In the genomic region with DNA sequence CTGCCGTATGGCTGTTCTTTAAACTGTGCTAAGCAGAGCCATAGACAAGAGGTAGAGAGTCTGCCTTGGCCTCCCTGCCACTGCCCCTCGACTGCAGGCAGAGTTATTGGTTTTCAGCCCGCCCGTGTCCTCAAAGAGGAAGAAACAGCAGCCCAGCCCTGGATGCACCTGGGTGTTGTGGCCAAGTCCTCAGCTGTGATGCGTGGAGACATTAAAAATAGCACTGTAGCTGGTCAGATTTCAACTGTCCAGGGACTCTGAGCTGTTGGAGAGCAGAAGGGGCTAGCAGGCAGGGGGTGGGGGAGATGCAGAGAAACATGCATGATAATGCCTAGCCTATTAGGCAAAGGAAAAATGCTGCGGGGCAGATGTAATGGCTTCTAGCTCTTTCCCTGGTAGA, we compare ENCODE assay signal across 13 mouse cellular contexts.
DNase-seq lines count a peak whose midpoint lies in the region; ATAC-seq lines count a peak whose summit lies in the region.
"Had no signal": no experiment of that assay in that cellular context is flagged by ENCODE, and none has a peak within 500 bp of the region (broad histone marks: within the 10 kb centered on the region; RNA-seq: fewer than 3 reads in every experiment).

No protein-coding gene starts in this region.

- H3K4me3 ChIP-seq in midbrain, embryonic 14.5 days (replicated peaks; ENCODE audit: low read depth, low read length), result no peak overlapping the region
- no peak overlapping the region for H3K4me3 ChIP-seq in midbrain, embryonic 15.5 days
- no peak overlapping the region for H3K4me3 ChIP-seq in limb, embryonic 10.5 days
- H3K4me3 ChIP-seq: stomach, embryonic 15.5 days had no signal

- H3K4me2 ChIP-seq in midbrain, embryonic 14.5 days (ENCODE audit: low read length), result no peak overlapping the region
- H3K4me2 ChIP-seq in midbrain, embryonic 15.5 days, result no peak overlapping the region
- H3K4me2 ChIP-seq: stomach, embryonic 15.5 days had no signal

- peak overlapping the region; percentile 45; the same call in 1 of the 2 replicates for H3K27ac ChIP-seq in midbrain, embryonic 14.5 days (replicated peaks; ENCODE audit: low read depth, low read length)
- H3K27ac ChIP-seq in midbrain, embryonic 15.5 days, result no peak overlapping the region
- H3K27ac ChIP-seq in limb, embryonic 10.5 days, result peak overlapping the region; percentile 64
- H3K27ac ChIP-seq: stomach, embryonic 15.5 days had no signal

- WGBS in midbrain, embryonic 14.5 days, result 58% methylated on average over 6 of the region's 6 CpGs
- WGBS in midbrain, embryonic 15.5 days, result 51% methylated on average over 6 of the region's 6 CpGs
- WGBS in limb, embryonic 10.5 days, result 74% methylated on average over 6 of the region's 6 CpGs

- no peak overlapping the region for H3K9ac ChIP-seq in midbrain, embryonic 14.5 days (replicated peaks; ENCODE audit: low read length)
- no peak overlapping the region for H3K9ac ChIP-seq in midbrain, embryonic 15.5 days
- H3K9ac ChIP-seq: forebrain, postnatal 0 days; stomach, embryonic 15.5 days had no signal

- ATAC-seq in midbrain, embryonic 14.5 days (ENCODE audit: low FRiP score, low TSS enrichment), result no peak
- ATAC-seq in midbrain, embryonic 15.5 days (replicated peaks), result no peak
- ATAC-seq: forebrain, postnatal 0 days; intestine, postnatal 0 days had no signal

- H3K27me3 ChIP-seq in midbrain, embryonic 14.5 days (ENCODE audit: control insufficient read depth, insufficient read depth, low read length), result no peaks in the 10 kb centered on the region
- no peaks in the 10 kb centered on the region for H3K27me3 ChIP-seq in midbrain, embryonic 15.5 days (replicated peaks)
- H3K27me3 ChIP-seq in limb, embryonic 10.5 days (ENCODE audit: low read depth, poor library complexity, severe bottlenecking), result no peaks in the 10 kb centered on the region
- H3K27me3 ChIP-seq: stomach, embryonic 15.5 days had no signal

- H3K4me1 ChIP-seq in midbrain, embryonic 14.5 days (ENCODE audit: control insufficient read depth, insufficient read depth, low read length), result peaks cover 3% of the 10 kb centered on the region; the same call in 1 of the 2 replicates
- H3K4me1 ChIP-seq in midbrain, embryonic 15.5 days, result peaks cover 4% of the 10 kb centered on the region; the same call in 1 of the 2 replicates
- peaks cover 19% of the 10 kb centered on the region for H3K4me1 ChIP-seq in limb, embryonic 10.5 days
- H3K4me1 ChIP-seq: stomach, embryonic 15.5 days had no signal

- H3K36me3 ChIP-seq in midbrain, embryonic 14.5 days (ENCODE audit: control insufficient read depth, insufficient read depth, low read length), result no peaks in the 10 kb centered on the region
- no peaks in the 10 kb centered on the region for H3K36me3 ChIP-seq in midbrain, embryonic 15.5 days (replicated peaks)
- no peaks in the 10 kb centered on the region for H3K36me3 ChIP-seq in limb, embryonic 10.5 days
- H3K36me3 ChIP-seq: G1E; stomach, embryonic 15.5 days had no signal

- DNase-seq in cerebellum, postnatal 25 days, result peak; percentile 15
- DNase-seq in cerebellum, adult 8-10 months, result no peak
- peak; percentile 37 for DNase-seq in midbrain, embryonic 14.5 days
- no peak for DNase-seq in limb, embryonic 10.5 days (ENCODE audit: low spot score)
- DNase-seq in spleen, postnatal 4 days (ENCODE audit: low spot score in 2 of 2), result peak; percentile 54 to 71
- no peak for DNase-seq in ovary, postnatal 36 days (ENCODE audit: low spot score)
- DNase-seq in thymus, postnatal 4 days, result no peak
- DNase-seq: cerebellum, adult 9-10 months; forebrain, postnatal 0 days had no signal

- no peaks in the 10 kb centered on the region for H3K9me3 ChIP-seq in midbrain, embryonic 14.5 days (ENCODE audit: control insufficient read depth, low read length)
- H3K9me3 ChIP-seq in midbrain, embryonic 15.5 days, result no peaks in the 10 kb centered on the region
- no peaks in the 10 kb centered on the region for H3K9me3 ChIP-seq in limb, embryonic 10.5 days (replicated peaks)
- H3K9me3 ChIP-seq: stomach, embryonic 15.5 days had no signal

Comparison
In these comparisons a context has a peak if more than half of its experiments do, and no peak if none do; other contexts are left out.
1. DNase-seq: peak in cerebellum, postnatal 25 days (2 of 2), midbrain, embryonic 14.5 days (single experiment) and spleen, postnatal 4 days (2 of 2); none in cerebellum, adult 8-10 months (single experiment), limb, embryonic 10.5 days (single experiment), ovary, postnatal 36 days (single experiment) and thymus, postnatal 4 days (single experiment).